ENCODE assay signal across 10 mouse cellular contexts in genomic region chr3:130129635-130130206, GRCm38 (mm10). TPM values are rescaled to one million over a fixed set of nuclear protein-coding genes. Genes with fewer than 3 reads are reported as not detected.
DNase-seq lines count a peak whose midpoint lies in the region; ATAC-seq lines count a peak whose summit lies in the region.
"Had no signal": no experiment of that assay in that cellular context is flagged by ENCODE, and none has a peak within 500 bp of the region (broad histone marks: within the 10 kb centered on the region; RNA-seq: fewer than 3 reads in every experiment).

No protein-coding gene starts in this region.

- no peaks in the 10 kb centered on the region for H3K9me3 ChIP-seq in forebrain, embryonic 13.5 days (replicated peaks)
- no peaks in the 10 kb centered on the region for H3K9me3 ChIP-seq in forebrain, embryonic 10.5 days
- no peaks in the 10 kb centered on the region for H3K9me3 ChIP-seq in limb, embryonic 11.5 days (ENCODE audit: control insufficient read depth, low read length)
- no peaks in the 10 kb centered on the region for H3K9me3 ChIP-seq in limb, embryonic 10.5 days (replicated peaks)
- no peaks in the 10 kb centered on the region for H3K9me3 ChIP-seq in hindbrain, embryonic 14.5 days (ENCODE audit: control insufficient read depth, low read length)
- H3K9me3 ChIP-seq: heart, embryonic 12.5 days had no signal

- no peak overlapping the region for H3K9ac ChIP-seq in forebrain, embryonic 13.5 days
- H3K9ac ChIP-seq in limb, embryonic 11.5 days (ENCODE audit: low read length) = no peak overlapping the region
- H3K9ac ChIP-seq in hindbrain, embryonic 14.5 days = no peak overlapping the region
- H3K9ac ChIP-seq: heart, embryonic 12.5 days had no signal

- no peak for DNase-seq in forebrain, embryonic 10.5 days (ENCODE audit: extremely low spot score, low spot score)
- peak; percentile 55 for DNase-seq in limb, embryonic 11.5 days (ENCODE audit: low spot score)
- DNase-seq in limb, embryonic 10.5 days (ENCODE audit: low spot score) = no peak
- DNase-seq in NIH3T3 (ENCODE audit: low read depth) = peak; percentile 32
- DNase-seq in hindbrain, embryonic 14.5 days (ENCODE audit: low spot score) = peak; percentile 42
- no peak for DNase-seq in urinary bladder, postnatal 4 days (ENCODE audit: low spot score in 2 of 2)
- no peak for DNase-seq in thymus, postnatal 14 days

- no peaks in the 10 kb centered on the region for H3K4me1 ChIP-seq in forebrain, embryonic 13.5 days
- H3K4me1 ChIP-seq in forebrain, embryonic 10.5 days = peaks cover 5% of the 10 kb centered on the region; the same call in 1 of the 2 replicates
- H3K4me1 ChIP-seq in limb, embryonic 11.5 days (ENCODE audit: control insufficient read depth, insufficient read depth, low read length) = peaks cover 6% of the 10 kb centered on the region; the same call in 1 of the 2 replicates
- H3K4me1 ChIP-seq in limb, embryonic 10.5 days = peaks cover 24% of the 10 kb centered on the region
- H3K4me1 ChIP-seq in hindbrain, embryonic 14.5 days (replicated peaks; ENCODE audit: control insufficient read depth, insufficient read depth, low read length) = no peaks in the 10 kb centered on the region
- H3K4me1 ChIP-seq: heart, embryonic 12.5 days had no signal

- ATAC-seq in forebrain, embryonic 13.5 days = peak; percentile 36
- ATAC-seq in limb, embryonic 11.5 days (ENCODE audit: insufficient number of reproducible peaks, low FRiP score, low TSS enrichment, low read depth) = no peak; the same call in 1 of the 2 replicates
- ATAC-seq in hindbrain, embryonic 14.5 days (ENCODE audit: low FRiP score) = no peak

- H3K4me2 ChIP-seq in forebrain, embryonic 13.5 days = no peak overlapping the region
- H3K4me2 ChIP-seq in limb, embryonic 11.5 days (ENCODE audit: low read depth, severe bottlenecking) = no peak overlapping the region
- H3K4me2 ChIP-seq in hindbrain, embryonic 14.5 days (replicated peaks) = no peak overlapping the region
- H3K4me2 ChIP-seq: heart, embryonic 12.5 days had no signal

- 60% methylated on average over 10 of the region's 10 CpGs for WGBS in forebrain, embryonic 13.5 days
- WGBS in forebrain, embryonic 10.5 days = 68% methylated on average over 10 of the region's 10 CpGs
- 49% methylated on average over 10 of the region's 10 CpGs for WGBS in limb, embryonic 11.5 days
- WGBS in limb, embryonic 10.5 days = 57% methylated on average over 10 of the region's 10 CpGs
- 72% methylated on average over 10 of the region's 10 CpGs for WGBS in hindbrain, embryonic 14.5 days

- no peaks in the 10 kb centered on the region for H3K36me3 ChIP-seq in forebrain, embryonic 13.5 days (ENCODE audit: poor library complexity, severe bottlenecking)
- H3K36me3 ChIP-seq in forebrain, embryonic 10.5 days (replicated peaks) = no peaks in the 10 kb centered on the region
- H3K36me3 ChIP-seq in limb, embryonic 11.5 days (ENCODE audit: control insufficient read depth, insufficient read depth, low read length) = no peaks in the 10 kb centered on the region
- H3K36me3 ChIP-seq in limb, embryonic 10.5 days = no peaks in the 10 kb centered on the region
- H3K36me3 ChIP-seq in hindbrain, embryonic 14.5 days (replicated peaks; ENCODE audit: control insufficient read depth, insufficient read depth) = no peaks in the 10 kb centered on the region
- H3K36me3 ChIP-seq: heart, embryonic 12.5 days had no signal

- no peak overlapping the region for H3K27ac ChIP-seq in forebrain, embryonic 13.5 days
- H3K27ac ChIP-seq in forebrain, embryonic 10.5 days = no peak overlapping the region
- H3K27ac ChIP-seq in limb, embryonic 11.5 days (replicated peaks; ENCODE audit: low read depth, low read length) = no peak overlapping the region
- no peak overlapping the region for H3K27ac ChIP-seq in limb, embryonic 10.5 days
- H3K27ac ChIP-seq in hindbrain, embryonic 14.5 days = no peak overlapping the region
- H3K27ac ChIP-seq: macrophage had no signal

- no peak overlapping the region for H3K4me3 ChIP-seq in forebrain, embryonic 13.5 days
- no peak overlapping the region for H3K4me3 ChIP-seq in forebrain, embryonic 10.5 days
- H3K4me3 ChIP-seq in limb, embryonic 11.5 days (ENCODE audit: low read depth, low read length) = no peak overlapping the region
- H3K4me3 ChIP-seq in limb, embryonic 10.5 days = no peak overlapping the region
- H3K4me3 ChIP-seq in hindbrain, embryonic 14.5 days (replicated peaks; ENCODE audit: low read length) = no peak overlapping the region
- H3K4me3 ChIP-seq: heart, embryonic 12.5 days had no signal

- no peaks in the 10 kb centered on the region for H3K27me3 ChIP-seq in forebrain, embryonic 13.5 days
- no peaks in the 10 kb centered on the region for H3K27me3 ChIP-seq in forebrain, embryonic 10.5 days (ENCODE audit: poor library complexity, severe bottlenecking)
- no peaks in the 10 kb centered on the region for H3K27me3 ChIP-seq in limb, embryonic 11.5 days (ENCODE audit: control insufficient read depth, insufficient read depth, low read length)
- H3K27me3 ChIP-seq in limb, embryonic 10.5 days (ENCODE audit: low read depth, poor library complexity, severe bottlenecking) = no peaks in the 10 kb centered on the region
- H3K27me3 ChIP-seq in hindbrain, embryonic 14.5 days (ENCODE audit: control insufficient read depth, insufficient read depth, low read length) = no peaks in the 10 kb centered on the region
- H3K27me3 ChIP-seq: heart, embryonic 12.5 days had no signal

RNA-seq across cellular contexts. Expression of gene Col25a1, which starts 1.6 kb away (rescaled TPM):
- 2.2 and 2.8 TPM in 2 replicates for polyA plus RNA-seq in forebrain, embryonic 13.5 days (2015; fragmentation: Nextera tagmentation; extraction: Ambion mirVana)
- polyA plus RNA-seq in forebrain, embryonic 10.5 days (2016; fragmentation: Nextera tagmentation; extraction: Ambion mirVana) = 2.3 and 2.4 TPM in 2 replicates
- 18.3 and 20.8 TPM in 2 replicates for polyA plus RNA-seq in limb, embryonic 11.5 days (2014; fragmentation: Nextera tagmentation; extraction: Ambion mirVana)
- 11.5 and 18.3 TPM in 2 replicates for polyA plus RNA-seq in limb, embryonic 10.5 days (2016; fragmentation: Nextera tagmentation; extraction: Ambion mirVana)
- 6.3 and 8.1 TPM in 2 replicates for polyA plus RNA-seq in hindbrain, embryonic 14.5 days (2014; fragmentation: Nextera tagmentation; extraction: Ambion mirVana)
- polyA plus RNA-seq: macrophage had no signal

Comparison
In these comparisons a context has a peak if more than half of its experiments do, and no peak if none do; other contexts are left out.
1. DNase-seq: peak in limb, embryonic 11.5 days (single experiment), NIH3T3 (single experiment) and hindbrain, embryonic 14.5 days (single experiment); none in forebrain, embryonic 10.5 days (single experiment), limb, embryonic 10.5 days (single experiment), urinary bladder, postnatal 4 days (0 of 2) and thymus, postnatal 14 days (single experiment).